Mouse (Mus musculus) lung, embryonic 15.5 days (tissue): ENCODE data around the gene Ubl7. TPM values are rescaled to one million over a fixed set of nuclear protein-coding genes. Genes with fewer than 3 reads are reported as not detected.
A peak's percentile ranks its signal among the peaks of the same experiment; 100 is the strongest.

Experiments used
- ATAC-seq: fragments of 200-750 bp; cut with Nextera tagmentation; 2 replicates; pipeline ENCODE4 v1.8.0; 2017; ENCODE audit warnings: moderate number of reproducible peaks, borderline replicate concordance; ENCODE audit not compliant: low FRiP score, low TSS enrichment; ENCODE audit errors: extremely low read depth
- H3K27ac ChIP-seq: fragments of 300-500 bp; sonication (generic); 2 replicates; pipeline ENCODE4 v1.5.1; 2015; ENCODE audit warnings: moderate library complexity, mild to moderate bottlenecking, inconsistent platforms
- H3K27me3 ChIP-seq: fragments of 300-500 bp; sonication (generic); 2 replicates; pipeline ENCODE4 v1.6.1; 2015; ENCODE audit warnings: inconsistent platforms
- H3K36me3 ChIP-seq: fragments of 300-500 bp; sonication (generic); 2 replicates; pipeline ENCODE4 v1.6.1; 2015; ENCODE audit warnings: inconsistent platforms
- H3K4me1 ChIP-seq: fragments of 300-500 bp; sonication (generic); 2 replicates; pipeline ENCODE4 v1.6.1; 2015; ENCODE audit warnings: inconsistent platforms
- H3K4me2 ChIP-seq: fragments of 300-500 bp; sonication (generic); 2 replicates; pipeline ENCODE4 v1.6.1; 2015; ENCODE audit warnings: inconsistent platforms, mild to moderate bottlenecking, moderate library complexity
- H3K4me3 ChIP-seq: fragments of 300-500 bp; sonication (generic); 2 replicates; pipeline ENCODE4 v1.5.1; 2015; ENCODE audit warnings: mild to moderate bottlenecking, inconsistent platforms
- H3K9ac ChIP-seq: fragments of 300-500 bp; sonication (generic); 2 replicates; pipeline ENCODE4 v1.6.1; 2015; ENCODE audit warnings: inconsistent platforms
- H3K9me3 ChIP-seq: fragments of 300-500 bp; sonication (generic); 2 replicates; pipeline ENCODE4 v1.6.1; 2016; ENCODE audit warnings: inconsistent platforms
- WGBS: fragments of 180-500 bp; shearing (Covaris S2); methylation state at CpG from one replicate; pipeline ENCODE4 v1.1.7; 2015; 5-methylcytosine and 5-hydroxymethylcytosine counted together
- polyA plus RNA-seq: library from polyadenylated mRNA; unstranded; fragments of >200 nt; fragmentation: Nextera tagmentation; extraction: Ambion mirVana; gene quantifications from 2 replicates; pipeline ENCODE4 v1.2.1, GENCODE M21; 2015

Ubl7 gene
- polyA plus RNA-seq: 105 and 112 TPM in 2 replicates

DNA sequence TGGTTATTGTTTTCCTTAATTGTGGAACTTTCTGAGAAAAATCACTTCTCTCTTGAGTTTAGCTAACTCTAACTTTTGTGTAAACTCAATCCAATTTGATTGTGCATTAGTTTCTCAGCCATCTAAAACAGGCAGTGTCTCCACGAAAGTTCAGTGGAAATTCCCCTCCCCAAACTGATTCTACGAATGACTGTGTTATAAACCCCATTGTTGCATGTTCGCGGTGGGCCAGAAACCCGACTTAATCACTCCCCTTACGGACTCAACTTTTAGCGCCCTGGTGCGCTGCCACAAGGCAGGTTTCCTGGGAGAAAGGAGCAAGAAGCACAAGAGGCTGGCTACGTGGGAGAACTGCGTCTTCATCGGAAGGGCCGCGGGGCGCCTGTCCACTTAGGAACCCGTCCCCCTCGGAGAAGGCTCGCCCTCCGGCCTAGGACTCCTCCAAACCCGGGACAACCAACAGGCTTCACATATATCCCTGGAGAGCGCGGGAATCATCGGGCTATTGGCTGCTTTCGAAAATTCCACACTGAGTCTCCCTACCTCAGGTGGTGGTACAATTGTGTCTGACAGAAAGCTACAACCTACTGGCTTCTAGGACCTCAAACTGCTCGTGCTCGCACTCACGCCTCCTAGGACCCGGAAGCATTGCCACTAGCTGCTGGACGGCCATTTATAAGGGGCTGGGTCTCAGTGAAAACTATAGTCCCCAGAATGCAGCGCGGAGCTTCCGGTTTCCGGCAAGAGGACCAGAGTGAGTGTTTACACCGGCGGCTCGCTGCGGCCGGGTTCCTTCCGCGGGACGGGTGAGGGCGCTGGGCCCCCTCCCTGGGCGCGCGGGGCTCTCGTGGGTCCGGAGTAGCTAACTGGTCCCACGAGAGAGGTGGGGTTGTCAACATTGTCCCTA, at the start of gene Ubl7:
Gene Ubl7 (plus strand): TSS at position 726 of the 907 bp plus-strand sequence.
- peak; percentile 99 for ATAC-seq
- Histone ChIP-seq H3K27me3 (no peaks in the 10 kb centered on the region), H3K36me3 (peaks cover 7% of the 10 kb centered on the region; the same call in 1 of the 2 replicates), H3K4me3 (peak within 1 kb of the TSS; percentile 63), H3K9ac (peak within 1 kb of the TSS; percentile 68), H3K4me2 (peak within 1 kb of the TSS; percentile 83), H3K9me3 (no peaks in the 10 kb centered on the region), H3K27ac (peak within 1 kb of the TSS; percentile 69), H3K4me1 (peaks cover 15% of the 10 kb centered on the region)
- under 1% methylated on average over 47 of the region's 47 CpGs for WGBS

DNA sequence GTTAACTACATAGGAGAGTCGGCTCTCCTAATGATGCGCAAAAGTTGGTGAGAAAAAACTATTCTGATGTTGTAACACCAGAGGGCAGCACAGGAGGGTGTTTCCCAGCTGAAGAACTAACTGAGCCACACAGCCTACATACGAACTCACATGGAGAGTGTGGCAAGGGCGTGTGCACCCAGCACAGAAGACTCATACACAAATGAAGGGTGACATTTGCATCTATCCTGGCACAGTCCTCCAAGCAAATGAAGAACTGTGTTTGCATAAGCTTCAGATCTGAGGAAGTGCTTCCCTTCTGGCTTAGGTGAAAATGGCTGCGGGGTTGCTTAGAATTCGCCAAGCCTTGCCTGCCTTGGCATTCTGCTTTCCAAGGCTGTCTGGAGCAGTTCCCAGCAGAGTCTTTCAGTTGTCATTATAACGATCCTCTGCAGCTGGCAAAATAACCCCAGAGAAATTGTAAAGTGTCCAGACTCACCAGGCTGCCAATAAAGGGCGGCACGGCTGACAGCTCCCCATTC, 48.8 kb upstream of the Ubl7 start:
- Histone ChIP-seq H3K36me3 (no peaks in the 10 kb centered on the region), H3K27me3 (peaks cover 3% of the 10 kb centered on the region; the same call in 1 of the 2 replicates), H3K27ac (no peak overlapping the region), H3K4me3 (no peak overlapping the region), H3K4me2 (no peak overlapping the region), H3K9ac (no peak overlapping the region), H3K4me1 (no peaks in the 10 kb centered on the region), H3K9me3 (no peaks in the 10 kb centered on the region)
- no peak for ATAC-seq
- WGBS: 42% methylated on average over 9 of the region's 9 CpGs

- H3K4me1 ChIP-seq: no peaks in the 10 kb centered on the region
- H3K27me3 ChIP-seq: peaks cover 3% of the 10 kb centered on the region; the same call in 1 of the 2 replicates
- H3K27ac ChIP-seq: no peak overlapping the region
- no peaks in the 10 kb centered on the region for H3K9me3 ChIP-seq
- H3K36me3 ChIP-seq: no peaks in the 10 kb centered on the region
- ATAC-seq: no peak
- no peak overlapping the region for H3K4me2 ChIP-seq
- no peak overlapping the region for H3K9ac ChIP-seq
- no peak overlapping the region for H3K4me3 ChIP-seq
Measured at GRCm38 (mm10) chr9:57864336-57864735, 46.4 kb upstream of the Ubl7 start.

DNA sequence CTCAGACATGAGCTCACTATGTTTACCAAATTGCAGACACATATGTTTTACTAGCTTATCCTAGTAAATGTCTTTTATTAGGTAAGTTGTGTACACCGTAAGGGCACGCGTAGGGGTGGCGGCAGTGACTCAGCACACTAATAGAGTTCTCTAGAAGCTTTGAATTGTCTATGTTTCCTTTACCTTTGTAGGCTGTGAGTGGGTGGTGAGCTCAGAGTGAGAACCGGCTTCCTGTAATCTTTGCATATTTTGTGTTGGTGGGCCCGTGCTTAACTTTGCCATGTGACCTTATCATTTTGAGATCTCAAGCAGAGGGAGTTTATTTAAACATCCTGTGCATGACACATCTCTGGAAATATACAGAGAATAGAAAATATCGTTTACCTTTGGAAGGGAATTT, 44.2 kb upstream of the Ubl7 start:
- Histone ChIP-seq H3K4me3 (no peak overlapping the region), H3K9me3 (no peaks in the 10 kb centered on the region), H3K27me3 (no peaks in the 10 kb centered on the region), H3K27ac (no peak overlapping the region), H3K9ac (no peak overlapping the region), H3K36me3 (no peaks in the 10 kb centered on the region), H3K4me1 (no peaks in the 10 kb centered on the region), H3K4me2 (no peak overlapping the region)
- WGBS: 60% methylated on average over 7 of the region's 7 CpGs
- ATAC-seq: no peak

- no peak overlapping the region for H3K9ac ChIP-seq
- H3K27me3 ChIP-seq: no peaks in the 10 kb centered on the region
- 86% methylated on average over 4 of the region's 4 CpGs for WGBS
- no peak overlapping the region for H3K4me3 ChIP-seq
- no peak overlapping the region for H3K27ac ChIP-seq
- H3K36me3 ChIP-seq: no peaks in the 10 kb centered on the region
- H3K4me1 ChIP-seq: no peaks in the 10 kb centered on the region
- ATAC-seq: no peak
- H3K4me2 ChIP-seq: no peak overlapping the region
- no peaks in the 10 kb centered on the region for H3K9me3 ChIP-seq
Measured at GRCm38 (mm10) chr9:57867236-57867635, 43.5 kb upstream of the Ubl7 start.

DNA sequence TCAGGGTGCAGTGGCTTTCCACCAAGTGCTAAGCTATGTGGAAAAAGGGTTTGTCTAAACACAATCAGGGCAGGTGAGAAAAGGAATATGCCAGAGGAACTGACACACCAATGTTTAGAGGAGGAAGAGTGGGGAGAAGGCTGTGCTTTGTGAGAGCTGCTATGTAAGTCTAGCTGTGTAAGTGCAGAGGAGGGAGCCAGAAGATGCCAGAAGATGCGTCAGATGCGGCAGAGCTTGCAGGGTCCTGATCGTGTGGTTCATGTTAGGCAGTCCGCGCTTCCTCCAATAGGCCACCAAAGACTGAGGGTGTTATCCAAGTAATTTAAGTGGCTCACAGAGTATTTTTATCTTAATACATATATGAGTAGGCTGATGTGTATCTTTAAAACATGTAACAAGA, 42.9 kb upstream of the Ubl7 start:
- Histone ChIP-seq H3K4me3 (no peak overlapping the region), H3K27ac (no peak overlapping the region), H3K4me2 (no peak overlapping the region), H3K27me3 (no peaks in the 10 kb centered on the region), H3K36me3 (no peaks in the 10 kb centered on the region), H3K9ac (no peak overlapping the region), H3K9me3 (no peaks in the 10 kb centered on the region), H3K4me1 (no peaks in the 10 kb centered on the region)
- WGBS: 77% methylated on average over 5 of the region's 5 CpGs
- no peak for ATAC-seq

- no peaks in the 10 kb centered on the region for H3K4me1 ChIP-seq
- no peak overlapping the region for H3K9ac ChIP-seq
- WGBS: 73% methylated on average over 6 of the region's 6 CpGs
- H3K9me3 ChIP-seq: no peaks in the 10 kb centered on the region
- H3K36me3 ChIP-seq: no peaks in the 10 kb centered on the region
- H3K4me2 ChIP-seq: no peak overlapping the region
- no peaks in the 10 kb centered on the region for H3K27me3 ChIP-seq
- H3K27ac ChIP-seq: no peak overlapping the region
- ATAC-seq: no peak
- no peak overlapping the region for H3K4me3 ChIP-seq
Measured at GRCm38 (mm10) chr9:57868767-57869166, 42.0 kb upstream of the Ubl7 start.

DNA sequence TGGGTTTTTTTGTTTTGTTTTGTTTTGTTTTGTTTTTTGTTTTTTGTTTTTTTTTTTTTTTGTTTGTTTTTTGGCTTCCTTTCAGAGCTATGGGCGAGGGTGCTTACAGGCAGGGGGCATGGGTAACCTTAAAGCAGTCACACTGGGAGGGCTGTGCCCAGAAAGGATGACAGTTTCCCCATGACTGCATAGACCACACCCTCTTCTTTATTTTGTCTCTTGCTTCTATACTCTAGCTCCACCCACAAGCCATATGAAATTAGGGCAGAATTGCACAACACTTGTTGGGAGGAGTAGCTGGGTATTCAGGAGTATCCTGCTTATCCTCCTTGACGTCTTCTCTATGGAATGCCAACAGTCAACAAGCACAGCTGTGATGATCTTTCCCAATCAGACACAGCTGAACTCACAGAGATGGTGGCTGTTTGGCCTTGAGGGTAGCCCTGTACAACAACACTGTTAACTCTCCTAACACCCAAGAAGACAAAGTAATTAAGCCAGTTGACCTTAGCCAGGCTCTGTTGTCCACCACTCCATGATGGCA, 40.4 kb upstream of the Ubl7 start:
- 30% methylated on average over 2 of the region's 2 CpGs for WGBS
- no peaks in the 10 kb centered on the region for H3K36me3 ChIP-seq
- no peak overlapping the region for H3K4me2 ChIP-seq

DNA sequence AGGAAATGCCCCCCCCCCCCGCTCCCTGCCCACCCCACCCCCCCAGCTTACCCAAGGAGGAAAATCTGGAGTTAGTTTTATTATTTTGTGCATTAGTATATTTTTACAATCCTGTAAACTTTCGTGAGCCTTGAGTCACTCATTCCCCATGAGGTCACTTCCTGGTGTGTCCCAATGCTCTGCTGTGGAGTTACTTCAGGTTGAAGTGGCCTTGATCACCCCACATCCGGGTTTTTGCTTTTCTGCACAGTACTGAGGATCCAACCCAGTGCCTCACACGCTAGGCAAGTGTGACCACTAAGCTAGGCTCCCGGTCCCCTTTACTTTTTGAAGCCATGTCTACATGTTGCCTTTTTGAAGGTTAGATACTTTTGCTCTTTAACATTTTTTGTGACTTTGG, 36.6 kb upstream of the Ubl7 start:
- ATAC-seq: no peak
- 64% methylated on average over 5 of the region's 5 CpGs for WGBS

More for the DNA sequence above, 40.4 kb upstream of the Ubl7 start:
- Histone ChIP-seq H3K27me3 (no peaks in the 10 kb centered on the region), H3K4me3 (no peak overlapping the region), H3K9ac (no peak overlapping the region), H3K4me1 (no peaks in the 10 kb centered on the region), H3K27ac (no peak overlapping the region), H3K9me3 (no peaks in the 10 kb centered on the region)
- no peak for ATAC-seq

GRCm38 (mm10) chr9:57874994-57875393, 35.8 kb upstream of the Ubl7 start:
- no peak overlapping the region for H3K4me2 ChIP-seq
- no peak for ATAC-seq
- H3K9ac ChIP-seq: no peak overlapping the region
- no peaks in the 10 kb centered on the region for H3K9me3 ChIP-seq
- no peaks in the 10 kb centered on the region for H3K4me1 ChIP-seq
- no peaks in the 10 kb centered on the region for H3K36me3 ChIP-seq
- no peak overlapping the region for H3K4me3 ChIP-seq
- no peaks in the 10 kb centered on the region for H3K27me3 ChIP-seq
- no peak overlapping the region for H3K27ac ChIP-seq
- WGBS: 50% methylated on average over 3 of the region's 3 CpGs

More for the DNA sequence above, 36.6 kb upstream of the Ubl7 start:
- no peaks in the 10 kb centered on the region for H3K27me3 ChIP-seq
- no peak overlapping the region for H3K9ac ChIP-seq
- no peak overlapping the region for H3K27ac ChIP-seq
- H3K9me3 ChIP-seq: no peaks in the 10 kb centered on the region
- H3K4me2 ChIP-seq: no peak overlapping the region
- no peaks in the 10 kb centered on the region for H3K36me3 ChIP-seq
- H3K4me1 ChIP-seq: no peaks in the 10 kb centered on the region
- no peak overlapping the region for H3K4me3 ChIP-seq

GRCm38 (mm10) chr9:57879213-57879612, 31.6 kb upstream of the Ubl7 start:
- H3K9me3 ChIP-seq: no peaks in the 10 kb centered on the region
- H3K4me2 ChIP-seq: no peak overlapping the region
- WGBS: 43% methylated on average over 3 of the region's 3 CpGs
- H3K4me1 ChIP-seq: no peaks in the 10 kb centered on the region
- ATAC-seq: no peak
- no peaks in the 10 kb centered on the region for H3K27me3 ChIP-seq
- H3K9ac ChIP-seq: no peak overlapping the region
- no peaks in the 10 kb centered on the region for H3K36me3 ChIP-seq
- no peak overlapping the region for H3K27ac ChIP-seq
- H3K4me3 ChIP-seq: no peak overlapping the region

- 13% methylated on average over 4 of the region's 4 CpGs for WGBS
- H3K27ac ChIP-seq: no peak overlapping the region
- H3K36me3 ChIP-seq: no peaks in the 10 kb centered on the region
- no peak overlapping the region for H3K4me3 ChIP-seq
- H3K4me2 ChIP-seq: no peak overlapping the region
- ATAC-seq: no peak
- H3K4me1 ChIP-seq: no peaks in the 10 kb centered on the region
- H3K27me3 ChIP-seq: no peaks in the 10 kb centered on the region
- no peaks in the 10 kb centered on the region for H3K9me3 ChIP-seq
- no peak overlapping the region for H3K9ac ChIP-seq
Measured at GRCm38 (mm10) chr9:57880278-57880677, 30.5 kb upstream of the Ubl7 start.
